Mouse (Mus musculus) gastrocnemius, postnatal 14 days (tissue): ENCODE measurements around the gene Phpt1. TPM values are rescaled to one million over a fixed set of nuclear protein-coding genes. Genes with fewer than 3 reads are reported as not detected.

Experiments
- DNase-seq: peaks from one replicate; pipeline ENCODE4 v3.0.0; 2021; ENCODE audit warnings: mixed read lengths
- intact Hi-C: fragments of 180-260 bp; cut with DNase I; formaldehyde crosslinking; loops from one replicate; pipeline ENCODE4 v1.15.1; 2025; ENCODE audit warnings: low total_unique reads
- long read RNA-seq, 2 experiments: library from polyadenylated mRNA; stranded (forward); transcript quantifications; one replicate each; pipeline ENCODE4 v2.0.0; 2021
- total RNA-seq, 2 experiments: library from RNA; stranded (reverse); gene quantifications; 2 replicates each; pipeline ENCODE4 v1.2.3; 2021

The Phpt1 gene
- total RNA-seq, result 10 to 100 TPM; 42.6 to 44.8 TPM
- long read RNA-seq, experiment 1, transcript Phpt1-201 (3 exons, 937 nt), result major isoform, 47 of 56 reads
- long read RNA-seq, experiment 1, partial matches to known transcripts, result 0 of 56 reads
- long read RNA-seq, experiment 1, other reads (novel, unspliced or antisense), result 8 of 56 reads
- long read RNA-seq, experiment 2, transcript Phpt1-201 (3 exons, 937 nt), result major isoform, 59 of 68 reads
- long read RNA-seq, experiment 2, partial matches to known transcripts, result 3 of 68 reads
- long read RNA-seq, experiment 2, other reads (novel, unspliced or antisense), result 4 of 68 reads

- DNase-seq, result peak; percentile 94
- intact Hi-C loops, result loop anchor here (10.0 kb wide), 1 partner anchor 60 kb away; no protein-coding TSS in a partner anchor
These were observed at the start of gene Phpt1, which contains the start of gene Mamdc4 for GRCm38 (mm10) chr2:25574579-25575431. Gene Phpt1 (minus strand): TSS chr2:25575224. Gene Mamdc4 (minus strand): TSS chr2:25574845.

GRCm38 (mm10) chr2:25621229-25622200 lies 46.5 kb upstream of the Phpt1 start, which contains the start of gene Tmem141:
Gene Tmem141 (minus strand): TSS chr2:25622005.
- DNase-seq, result peak; percentile 89
- intact Hi-C loops, result no loop called here

- intact Hi-C loops, result no loop called here
- DNase-seq, result no peak
These were observed 45.8 kb upstream of the Phpt1 start for GRCm38 (mm10) chr2:25620852-25621228.

GRCm38 (mm10) chr2:25620386-25620785 lies 45.4 kb upstream of the Phpt1 start:
- DNase-seq, result no peak
- intact Hi-C loops, result no loop called here

GRCm38 (mm10) chr2:25617578-25617977 lies 42.6 kb upstream of the Phpt1 start, which contains the start of gene Ccdc183:
Gene Ccdc183 (minus strand): TSS chr2:25617678.
- intact Hi-C loops, result no loop called here
- no peak for DNase-seq

- intact Hi-C loops, result no loop called here
- no peak for DNase-seq
These were observed 41.4 kb upstream of the Phpt1 start for GRCm38 (mm10) chr2:25616398-25616797.

- DNase-seq, result no peak
- intact Hi-C loops, result no loop called here
These were observed 33.6 kb upstream of the Phpt1 start for GRCm38 (mm10) chr2:25608671-25609070.

- DNase-seq, result peak; percentile 90
- intact Hi-C loops, result no loop called here
These were observed 33.0 kb upstream of the Phpt1 start, which contains the start of gene Rabl6 for GRCm38 (mm10) chr2:25607761-25608622. Gene Rabl6 (minus strand): TSS chr2:25608521.

GRCm38 (mm10) chr2:25602526-25602925 lies 27.5 kb upstream of the Phpt1 start:
- DNase-seq, result no peak
- intact Hi-C loops, result no loop called here

- DNase-seq, result no peak
- intact Hi-C loops, result no loop called here
These were observed 25.0 kb upstream of the Phpt1 start for GRCm38 (mm10) chr2:25600037-25600436.

GRCm38 (mm10) chr2:25598749-25599148 lies 23.7 kb upstream of the Phpt1 start:
- intact Hi-C loops, result no loop called here
- no peak for DNase-seq

- intact Hi-C loops, result no loop called here
These were observed 21.9 kb upstream of the Phpt1 start for GRCm38 (mm10) chr2:25596765-25597510.

GRCm38 (mm10) chr2:25591863-25592262 lies 16.8 kb upstream of the Phpt1 start:
- intact Hi-C loops, result no loop called here
- DNase-seq, result no peak

More at GRCm38 (mm10) chr2:25596765-25597510, 21.9 kb upstream of the Phpt1 start:
- no peak for DNase-seq

- intact Hi-C loops, result no loop called here
- no peak for DNase-seq
These were observed 13.3 kb upstream of the Phpt1 start for GRCm38 (mm10) chr2:25588227-25588907.

- intact Hi-C loops, result no loop called here
- DNase-seq, result no peak
These were observed 12.3 kb upstream of the Phpt1 start for GRCm38 (mm10) chr2:25587290-25587689.

GRCm38 (mm10) chr2:25585601-25586000 lies 10.6 kb upstream of the Phpt1 start:
- intact Hi-C loops, result no loop called here
- DNase-seq, result no peak

GRCm38 (mm10) chr2:25584856-25585255 lies 9.8 kb upstream of the Phpt1 start:
- no peak for DNase-seq
- intact Hi-C loops, result no loop called here
